ENCODE assay signal across 1 mouse cellular context in genomic region chr17:57278537-57278936, GRCm38 (mm10).
TF ChIP-seq lines count a peak whose summit lies in the region.

No protein-coding gene starts in this region.

TF ChIP-seq in CH12.LX, 34 proteins besides CTCF, POLR2A, EP300 and RAD21:
- no peak for TF ChIP-seq TCF12 (IDR thresholded peaks at IDR 0.05; ENCODE audit: low read depth, low read length)
- TF ChIP-seq GABPA (IDR thresholded peaks at IDR 0.05; ENCODE audit: insufficient replicate concordance, low read depth, low read length), result no peak
- no peak for TF ChIP-seq MEF2A (IDR thresholded peaks at IDR 0.05; ENCODE audit: borderline replicate concordance, low read depth, low read length)
- no peak for TF ChIP-seq ZMIZ1 (IDR thresholded peaks at IDR 0.05; ENCODE audit: low read depth, low read length)
- no peak for TF ChIP-seq JUND (conservative IDR thresholded peaks at IDR 0.05; ENCODE audit: low read depth, low read length)
- TF ChIP-seq NELFE (IDR thresholded peaks at IDR 0.05; ENCODE audit: low read depth, low read length), result no peak
- no peak for TF ChIP-seq TBP (conservative IDR thresholded peaks at IDR 0.05; ENCODE audit: low read depth, low read length)
- no peak for TF ChIP-seq BHLHE40 (IDR thresholded peaks at IDR 0.05; ENCODE audit: low read depth, low read length)
- no peak for TF ChIP-seq SIN3A (IDR thresholded peaks at IDR 0.05; ENCODE audit: low read length)
- no peak for TF ChIP-seq NRF1 (IDR thresholded peaks at IDR 0.05; ENCODE audit: low read depth, low read length)
- no peak for TF ChIP-seq MXI1 (IDR thresholded peaks at IDR 0.05; ENCODE audit: low read depth, low read length)
- TF ChIP-seq MYC (IDR thresholded peaks at IDR 0.05; ENCODE audit: low read depth, low read length), result no peak
- TF ChIP-seq USF1 (IDR thresholded peaks at IDR 0.05; ENCODE audit: low read depth, low read length), result no peak
- TF ChIP-seq MAX (IDR thresholded peaks at IDR 0.05; ENCODE audit: low read length), result no peak
- TF ChIP-seq ZKSCAN1 (IDR thresholded peaks at IDR 0.05; ENCODE audit: borderline replicate concordance, low read depth, low read length), result no peak
